Mouse (Mus musculus) ES-Bruce4 (cell line): Measurements from ENCODE around the gene Fyn.

Experiments used
- CTCF ChIP-seq: IDR thresholded peaks from one replicate; pipeline ENCODE4 v1.8.1; 2011; ENCODE audit warnings: low read depth, low read length
- POLR2A ChIP-seq: IDR thresholded peaks from one replicate; pipeline ENCODE4 v1.8.1; 2011; ENCODE audit warnings: low read length; ENCODE audit not compliant: insufficient read depth

DNA sequence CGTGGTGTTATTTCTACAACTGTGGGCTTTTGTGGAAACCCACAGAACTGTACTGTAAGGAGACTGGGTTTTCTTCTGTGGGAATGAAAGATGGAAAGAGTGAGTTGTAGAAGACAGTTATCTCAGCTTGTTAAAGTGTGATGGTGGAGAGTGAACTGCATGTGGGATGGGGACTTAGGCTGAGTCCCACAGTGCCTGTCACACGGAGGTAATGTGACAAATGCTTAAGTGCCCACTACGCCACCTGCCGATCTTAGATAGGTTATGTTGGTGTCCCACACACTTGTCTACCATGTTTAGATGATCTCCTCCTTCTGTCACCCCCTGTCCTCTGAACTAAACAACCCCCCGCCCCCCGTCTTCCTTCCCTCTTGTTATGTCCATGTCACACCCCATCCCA is 88.1 kb downstream of the Fyn start:
- TF ChIP-seq CTCF, result no peak
- TF ChIP-seq POLR2A, result no peak
